Mouse (Mus musculus): Measurements from ENCODE around the gene Card14.

DNA sequence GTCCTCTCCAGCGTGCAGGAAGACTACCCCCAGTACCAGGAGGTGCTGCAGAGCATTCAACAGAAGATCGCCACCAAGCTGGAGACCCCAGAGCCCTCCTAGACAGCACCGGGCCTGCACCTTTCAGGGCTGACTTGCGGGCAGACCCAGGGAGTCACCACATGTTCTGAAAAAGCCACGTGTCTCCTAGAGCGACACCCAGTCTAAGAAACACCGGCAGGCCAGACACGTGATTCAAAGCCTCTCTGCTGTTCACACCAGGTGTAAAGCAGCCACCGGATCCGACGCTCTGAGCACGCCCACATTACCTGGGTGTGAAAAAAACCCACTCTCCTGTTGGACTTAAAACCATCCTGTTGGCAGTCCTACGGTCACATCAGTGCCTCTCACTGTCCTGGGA lies 43.2 kb upstream of the Card14 start:
- TF ChIP-seq CTCF (IDR thresholded peaks at IDR 0.05; ENCODE audit: extremely low read depth, insufficient read length, insufficient replicate concordance, low read depth, low read length) (no peak), POLR2A (IDR thresholded peaks at IDR 0.05; ENCODE audit: low read depth, low read length) (no peak)
